Mouse (Mus musculus) gastrocnemius, postnatal 14 days (tissue): ENCODE measurements around the gene Prdm16. TPM values are rescaled to one million over a fixed set of nuclear protein-coding genes. Genes with fewer than 3 reads are reported as not detected.

ENCODE experiments used
- DNase-seq: peaks from one replicate; pipeline ENCODE4 v3.0.0; 2021; ENCODE audit warnings: mixed read lengths
- intact Hi-C: fragments of 180-260 bp; cut with DNase I; formaldehyde crosslinking; loops from one replicate; pipeline ENCODE4 v1.15.1; 2025; ENCODE audit warnings: low total_unique reads
- total RNA-seq, 2 experiments: library from RNA; stranded (reverse); gene quantifications; 2 replicates each; pipeline ENCODE4 v1.2.3; 2021

The Prdm16 gene
- total RNA-seq, 2 experiments from 2014 or later: 1.2 to 3.5 TPM

- intact Hi-C loops: no loop called here
- DNase-seq: no peak
These were observed 178.9 kb downstream of the Prdm16 start for GRCm38 (mm10) chr4:154457756-154458155.

GRCm38 (mm10) chr4:154456265-154456822 lies 180.3 kb downstream of the Prdm16 start:
- intact Hi-C loops: no loop called here
- no peak for DNase-seq

- intact Hi-C loops: loop anchor here (5.0 kb wide), 1 partner anchor 342 kb away; no protein-coding TSS in a partner anchor
- no peak for DNase-seq
These were observed 186.2 kb downstream of the Prdm16 start for GRCm38 (mm10) chr4:154450441-154450840.

- intact Hi-C loops: loop anchor here (5.0 kb wide), 1 partner anchor 342 kb away; no protein-coding TSS in a partner anchor
- DNase-seq: no peak
These were observed 186.6 kb downstream of the Prdm16 start for GRCm38 (mm10) chr4:154450036-154450435.

- DNase-seq: peak; percentile 36
- intact Hi-C loops: loop anchor here (5.0 kb wide), 1 partner anchor 223 kb away; no protein-coding TSS in a partner anchor
These were observed 187.3 kb downstream of the Prdm16 start for GRCm38 (mm10) chr4:154449343-154449742.

GRCm38 (mm10) chr4:154445721-154446120 lies 191.0 kb downstream of the Prdm16 start:
- no peak for DNase-seq
- intact Hi-C loops: loop anchor here (2.0 to 5.0 kb wide), 2 partner anchors 193 to 227 kb away; no protein-coding TSS in a partner anchor

GRCm38 (mm10) chr4:154442645-154443304 lies 193.9 kb downstream of the Prdm16 start:
- no peak for DNase-seq
- intact Hi-C loops: no loop called here

GRCm38 (mm10) chr4:154439455-154440052 lies 197.1 kb downstream of the Prdm16 start:
- no peak for DNase-seq
- intact Hi-C loops: no loop called here

GRCm38 (mm10) chr4:154438610-154439009 lies 198.1 kb downstream of the Prdm16 start:
- intact Hi-C loops: no loop called here

GRCm38 (mm10) chr4:154429770-154430169 lies 206.9 kb downstream of the Prdm16 start:
- DNase-seq: no peak
- intact Hi-C loops: no loop called here

More at GRCm38 (mm10) chr4:154438610-154439009, 198.1 kb downstream of the Prdm16 start:
- no peak for DNase-seq

GRCm38 (mm10) chr4:154426901-154427300 lies 209.8 kb downstream of the Prdm16 start:
- DNase-seq: no peak
- intact Hi-C loops: no loop called here

GRCm38 (mm10) chr4:154425284-154425683 lies 211.4 kb downstream of the Prdm16 start:
- intact Hi-C loops: no loop called here
- DNase-seq: peak; percentile 49

- DNase-seq: peak; percentile 65
- intact Hi-C loops: no loop called here
These were observed 212.0 kb downstream of the Prdm16 start for GRCm38 (mm10) chr4:154424681-154425080.

GRCm38 (mm10) chr4:154422431-154422913 lies 214.2 kb downstream of the Prdm16 start:
- DNase-seq: no peak
- intact Hi-C loops: no loop called here

GRCm38 (mm10) chr4:154420749-154421148 lies 215.9 kb downstream of the Prdm16 start:
- no peak for DNase-seq
- intact Hi-C loops: no loop called here

- DNase-seq: no peak
- intact Hi-C loops: no loop called here
These were observed 216.9 kb downstream of the Prdm16 start for GRCm38 (mm10) chr4:154419766-154420165.

GRCm38 (mm10) chr4:154418993-154419392 lies 217.7 kb downstream of the Prdm16 start:
- no peak for DNase-seq
- intact Hi-C loops: no loop called here

- no peak for DNase-seq
These were observed 218.3 kb downstream of the Prdm16 start for GRCm38 (mm10) chr4:154418327-154418744.

GRCm38 (mm10) chr4:154416728-154417127 lies 219.9 kb downstream of the Prdm16 start:
- intact Hi-C loops: no loop called here
- DNase-seq: no peak

More at GRCm38 (mm10) chr4:154418327-154418744, 218.3 kb downstream of the Prdm16 start:
- intact Hi-C loops: no loop called here

GRCm38 (mm10) chr4:154414885-154415284 lies 221.8 kb downstream of the Prdm16 start:
- intact Hi-C loops: no loop called here
- no peak for DNase-seq
